Mouse (Mus musculus) ES-E14 (cell line): Measurements from ENCODE around the gene Srcap. TPM values are rescaled to one million over a fixed set of nuclear protein-coding genes. Genes with fewer than 3 reads are reported as not detected.

ENCODE experiments used
- DNase-seq: peaks from one replicate; pipeline ENCODE4 v3.0.0-alpha.2; 2013; ENCODE audit warnings: low read depth, low spot score
- H3K27ac ChIP-seq: 2 replicates; pipeline ENCODE4 v1.5.1; 2012; ENCODE audit warnings: low read depth, mild to moderate bottlenecking, low read length, moderate library complexity, mixed read lengths; ENCODE audit not compliant: poor library complexity, insufficient read depth, severe bottlenecking
- H3K36me3 ChIP-seq: 2 replicates; pipeline ENCODE4 v1.6.1; 2012; ENCODE audit warnings: mild to moderate bottlenecking, low read length, moderate library complexity, mixed read lengths; ENCODE audit not compliant: control insufficient read depth, poor library complexity, insufficient read depth, severe bottlenecking
- H3K4me1 ChIP-seq, 2 experiments: fragments of 150-350 bp in 1 of 2; sonication (generic) in 1 of 2; 2 replicates each; pipeline ENCODE4 v1.6.1; 2012; ENCODE audit warnings: low read length in 2 of 2, mild to moderate bottlenecking in 1 of 2, mixed read lengths in 1 of 2; ENCODE audit not compliant: control insufficient read depth in 2 of 2, insufficient read depth in 2 of 2, poor library complexity in 1 of 2
- H3K4me3 ChIP-seq, 2 experiments: fragments of 150-350 bp in 1 of 2; sonication (generic) in 1 of 2; 2 replicates each; pipeline ENCODE4 v1.5.1; 2012; ENCODE audit warnings: low read length in 2 of 2, low read depth in 1 of 2, mild to moderate bottlenecking in 1 of 2, mixed read lengths in 1 of 2; ENCODE audit not compliant: insufficient read depth in 1 of 2, poor library complexity in 1 of 2, severe bottlenecking in 1 of 2
- H3K9ac ChIP-seq: 2 replicates; pipeline ENCODE4 v1.6.1; 2012; ENCODE audit warnings: low read depth, mild to moderate bottlenecking, low read length, mixed read lengths; ENCODE audit not compliant: poor library complexity, insufficient read depth, severe bottlenecking
- H3K9me3 ChIP-seq: fragments of 150-350 bp; sonication (generic); 2 replicates; pipeline ENCODE4 v1.6.1; 2012; ENCODE audit warnings: low read depth, mild to moderate bottlenecking, low read length; ENCODE audit not compliant: control insufficient read depth, insufficient read depth
- CHD2 ChIP-seq: IDR thresholded peaks from 2 replicates; pipeline ENCODE4 v1.6.1; 2014; ENCODE audit warnings: mild to moderate bottlenecking, low read depth, low read length, inconsistent platforms
- HCFC1 ChIP-seq: IDR thresholded peaks from 2 replicates; pipeline ENCODE4 v1.6.1; 2012; ENCODE audit warnings: low read length, inconsistent platforms, borderline replicate concordance; ENCODE audit not compliant: insufficient read depth
- MAFK ChIP-seq: IDR thresholded peaks from 2 replicates; pipeline ENCODE4 v1.6.1; 2014; ENCODE audit warnings: mild to moderate bottlenecking, low read depth, low read length, inconsistent platforms; ENCODE audit not compliant: insufficient read depth
- ZC3H11A ChIP-seq: IDR thresholded peaks from 2 replicates; pipeline ENCODE4 v1.6.1; 2012; ENCODE audit warnings: low read depth, mild to moderate bottlenecking, inconsistent platforms, low read length, borderline replicate concordance
- ZNF384 ChIP-seq: IDR thresholded peaks from 2 replicates; pipeline ENCODE4 v1.6.1; 2012; ENCODE audit warnings: low read depth, low read length, inconsistent platforms
- in situ Hi-C, 2 experiments: fragments of 600-800 bp; cut with MboI; formaldehyde crosslinking; loops; one replicate each; pipeline ENCODE4 v1.15.1; 2025; ENCODE audit warnings: low sequenced_read_pairs in 2 of 2, inconsistent platforms in 1 of 2; ENCODE audit not compliant: unreplicated experiment in 2 of 2
- total RNA-seq: library from RNA; depleted of rRNA; stranded (reverse); fragments of 300-350 nt; gene quantifications from 2 replicates; pipeline ENCODE4 v1.2.3, GENCODE M21; 2012; rRNA removed

Gene Srcap
- total RNA-seq, 1 experiment = 50.7 TPM

- H3K4me3 ChIP-seq = no peak overlapping the region
- no peak for TF ChIP-seq CHD2
- TF ChIP-seq ZC3H11A = no peak
- TF ChIP-seq ZNF384 = no peak
- in situ Hi-C loops = no loop called here
- no peak for DNase-seq
- H3K27ac ChIP-seq = no peak overlapping the region
- no peaks in the 10 kb centered on the region for H3K9me3 ChIP-seq
- H3K4me1 ChIP-seq = peaks cover 0 to 5% of the 10 kb centered on the region in 2 experiments; a peak in 2 of 4 replicates
- H3K36me3 ChIP-seq = peaks cover 47% of the 10 kb centered on the region
- H3K9ac ChIP-seq = no peak overlapping the region
These were observed 91.1 kb downstream of the Srcap start for GRCm38 (mm10) chr7:127602903-127603302.

DNA sequence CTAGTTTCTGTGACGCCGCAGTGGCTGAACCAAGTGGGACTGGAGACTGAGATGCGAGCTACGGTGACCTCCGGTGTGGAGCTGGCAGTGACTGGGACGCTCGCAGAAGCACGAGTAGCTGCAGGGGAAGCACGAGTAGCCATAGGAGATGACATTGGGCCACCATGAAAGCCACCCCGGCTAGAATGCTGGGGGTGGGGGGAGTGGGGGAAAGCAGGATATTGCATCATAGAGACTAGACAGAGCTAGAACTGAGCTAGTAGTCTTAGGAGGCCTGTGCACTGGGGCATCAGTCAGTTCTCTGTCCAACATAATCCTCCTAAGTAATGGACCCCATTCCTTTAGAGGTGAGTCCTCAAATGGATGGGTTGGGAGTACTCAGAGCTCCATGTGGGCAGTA lies 92.5 kb downstream of the Srcap start:
- no peaks in the 10 kb centered on the region for H3K9me3 ChIP-seq
- H3K27ac ChIP-seq = no peak overlapping the region
- H3K9ac ChIP-seq = peak overlapping the region; percentile 23; the same call in 1 of the 2 replicates
- TF ChIP-seq CHD2 (no peak), ZNF384 (no peak), ZC3H11A (no peak), MAFK (no peak), HCFC1 (no peak)
- in situ Hi-C loops = no loop called here
- H3K4me3 ChIP-seq = 0 out of 4 replicates have a peak overlapping the region, but pooled peaks of 1 of the 2 experiments have one; percentile 12
- peaks cover 37% of the 10 kb centered on the region for H3K36me3 ChIP-seq
- peaks cover 0 to 5% of the 10 kb centered on the region in 2 experiments; a peak in 2 of 4 replicates for H3K4me1 ChIP-seq
- DNase-seq = no peak

GRCm38 (mm10) chr7:127607150-127607549 lies 95.4 kb downstream of the Srcap start:
- peaks cover 12% of the 10 kb centered on the region for H3K9me3 ChIP-seq
- TF ChIP-seq HCFC1 (no peak), CHD2 (no peak), MAFK (no peak), ZC3H11A (no peak), ZNF384 (no peak)
- no peak overlapping the region for H3K9ac ChIP-seq
- H3K36me3 ChIP-seq = peaks cover 40% of the 10 kb centered on the region
- in situ Hi-C loops = no loop called here
- no peak overlapping the region for H3K27ac ChIP-seq
- DNase-seq = no peak
- H3K4me3 ChIP-seq = no peak overlapping the region
- peaks cover 0 to 5% of the 10 kb centered on the region in 2 experiments; a peak in 2 of 4 replicates for H3K4me1 ChIP-seq

Other genes starting within 250 kb of the Srcap start
- 104 and 113 TPM in 2 replicates for gene Sephs2, start 237.9 kb upstream of the Srcap start, total RNA-seq
- 1.8 and 2.2 TPM in 2 replicates for gene Itgal, start 215.7 kb upstream of the Srcap start, total RNA-seq
- gene Zfp768, start 166.4 kb upstream of the Srcap start, total RNA-seq = 3.5 and 4.4 TPM in 2 replicates
- gene Zfp747, start 135.9 kb upstream of the Srcap start, total RNA-seq = 8.7 and 9.0 TPM in 2 replicates
- 4.1 and 4.2 TPM in 2 replicates for gene 9130019O22Rik, start 124.8 kb upstream of the Srcap start, total RNA-seq
- gene E430018J23Rik, start 118.4 kb upstream of the Srcap start, total RNA-seq = 2.5 and 3.2 TPM in 2 replicates
- gene Zfp764, start 105.2 kb upstream of the Srcap start, total RNA-seq = 3.3 and 4.2 TPM in 2 replicates
- gene Zfp688, start 89.9 kb upstream of the Srcap start, total RNA-seq = 12.5 and 17.3 TPM in 2 replicates
- 2.5 and 3.5 TPM in 2 replicates for gene Zfp689, start 62.8 kb upstream of the Srcap start, total RNA-seq
- gene Prr14, start 52.4 kb upstream of the Srcap start, total RNA-seq = 16.3 and 17.1 TPM in 2 replicates
- gene Fbrs, start 32.8 kb upstream of the Srcap start, total RNA-seq = 11.1 and 13.4 TPM in 2 replicates
- 22.7 and 22.9 TPM in 2 replicates for gene Gm42715, start 7.6 kb downstream of the Srcap start, total RNA-seq
- gene Tmem265, start 49.4 kb downstream of the Srcap start, total RNA-seq = 5.0 TPM in 1 of 2 replicates, not detected in the other
- 32.1 and 46.1 TPM in 2 replicates for gene Phkg2, start 61.4 kb downstream of the Srcap start, total RNA-seq
- 3.8 and 6.0 TPM in 2 replicates for gene Ccdc189, start 76.6 kb downstream of the Srcap start, total RNA-seq
- gene Rnf40, start 76.8 kb downstream of the Srcap start, total RNA-seq = 71.0 and 94.9 TPM in 2 replicates
- 2.1 and 2.9 TPM in 2 replicates for gene Zfp629, start 103.8 kb downstream of the Srcap start, total RNA-seq
- 35.6 and 36.8 TPM in 2 replicates for gene Bcl7c, start 196.9 kb downstream of the Srcap start, total RNA-seq
- 2.3 and 3.0 TPM in 2 replicates for gene Ctf1, start 200.8 kb downstream of the Srcap start, total RNA-seq
- gene Ctf2, start 220.2 kb downstream of the Srcap start, total RNA-seq = 0.69 and 0.71 TPM in 2 replicates
- gene Fbxl19, start 232.6 kb downstream of the Srcap start, total RNA-seq = 86.9 and 93.0 TPM in 2 replicates